Mouse (Mus musculus) adrenal gland, adult 2 months (tissue): ENCODE measurements at regions not wholly inside any gene's neighbourhood (a gene's known extent, or its start where the extent isn't known, plus 50 kb on each side); places are given as distances from the start of the nearest gene placed in this dataset.
"Not testable (repeated sequence)": the region's sequence is repeated elsewhere in the genome, so short reads cannot be mapped to it uniquely, and the experiment has no call there.

ENCODE experiments used
- DNase-seq: peaks from one replicate; pipeline ENCODE4 v3.0.0; 2021

- DNase-seq: no peak
These were observed 207.3 kb upstream of the Htr1f start for GRCm38 (mm10) chr16:65312947-65313346.

GRCm38 (mm10) chr16:65315052-65315451, 205.3 kb upstream of the Pou1f1 start:
- DNase-seq: no peak

- no peak for DNase-seq
These were observed 187.9 kb upstream of the Pou1f1 start for GRCm38 (mm10) chr16:65332412-65332811.

GRCm38 (mm10) chr16:65339225-65339624, 181.1 kb upstream of the Pou1f1 start:
- no peak for DNase-seq

- no peak for DNase-seq
These were observed 160.4 kb upstream of the Pou1f1 start for GRCm38 (mm10) chr16:65359881-65360280.

- DNase-seq: no peak
These were observed 151.0 kb upstream of the Pou1f1 start for GRCm38 (mm10) chr16:65369271-65369670.

- DNase-seq: peak; percentile 2
These were observed 149.4 kb upstream of the Pou1f1 start for GRCm38 (mm10) chr16:65370939-65371338.

- no peak for DNase-seq
These were observed 143.8 kb upstream of the Pou1f1 start for GRCm38 (mm10) chr16:65376553-65376952.

- DNase-seq: no peak
These were observed 142.0 kb upstream of the Pou1f1 start for GRCm38 (mm10) chr16:65378276-65378675.

- DNase-seq: no peak
These were observed 140.4 kb upstream of the Pou1f1 start for GRCm38 (mm10) chr16:65379939-65380338.

GRCm38 (mm10) chr16:65403926-65404648, 116.2 kb upstream of the Pou1f1 start:
- no peak for DNase-seq

- DNase-seq: no peak
These were observed 115.5 kb upstream of the Pou1f1 start for GRCm38 (mm10) chr16:65404816-65405215.

- no peak for DNase-seq
These were observed 114.3 kb upstream of the Pou1f1 start for GRCm38 (mm10) chr16:65405824-65406556.

- peak; percentile 55 for DNase-seq
These were observed 88.3 kb upstream of the Pou1f1 start for GRCm38 (mm10) chr16:65432046-65432445.

GRCm38 (mm10) chr16:65436076-65436475, 84.2 kb upstream of the Pou1f1 start:
- no peak for DNase-seq

- no peak for DNase-seq
These were observed 78.4 kb upstream of the Pou1f1 start for GRCm38 (mm10) chr16:65441954-65442353.

GRCm38 (mm10) chr16:65448810-65449209, 71.5 kb upstream of the Pou1f1 start:
- peak; percentile 4 for DNase-seq

- DNase-seq: peak; percentile 7
These were observed 69.6 kb upstream of the Pou1f1 start for GRCm38 (mm10) chr16:65450706-65451105.

GRCm38 (mm10) chr16:65451885-65452284, 68.4 kb upstream of the Pou1f1 start:
- DNase-seq: no peak

- DNase-seq: not testable (repeated sequence)
These were observed 63.4 kb upstream of the Pou1f1 start for GRCm38 (mm10) chr16:65456948-65457347.

- DNase-seq: no peak
These were observed 62.1 kb upstream of the Pou1f1 start for GRCm38 (mm10) chr16:65458234-65458633.

GRCm38 (mm10) chr16:65469681-65470080, 50.6 kb upstream of the Pou1f1 start:
- no peak for DNase-seq
